Mouse (Mus musculus): Measurements from ENCODE around the gene Zfp709. TPM values are rescaled to one million over a fixed set of nuclear protein-coding genes. Genes with fewer than 3 reads are reported as not detected.

Gene Zfp709
- total and polyA plus RNA-seq, 3 experiments: 1.4 to 3.6 (median 2.8) TPM

DNA sequence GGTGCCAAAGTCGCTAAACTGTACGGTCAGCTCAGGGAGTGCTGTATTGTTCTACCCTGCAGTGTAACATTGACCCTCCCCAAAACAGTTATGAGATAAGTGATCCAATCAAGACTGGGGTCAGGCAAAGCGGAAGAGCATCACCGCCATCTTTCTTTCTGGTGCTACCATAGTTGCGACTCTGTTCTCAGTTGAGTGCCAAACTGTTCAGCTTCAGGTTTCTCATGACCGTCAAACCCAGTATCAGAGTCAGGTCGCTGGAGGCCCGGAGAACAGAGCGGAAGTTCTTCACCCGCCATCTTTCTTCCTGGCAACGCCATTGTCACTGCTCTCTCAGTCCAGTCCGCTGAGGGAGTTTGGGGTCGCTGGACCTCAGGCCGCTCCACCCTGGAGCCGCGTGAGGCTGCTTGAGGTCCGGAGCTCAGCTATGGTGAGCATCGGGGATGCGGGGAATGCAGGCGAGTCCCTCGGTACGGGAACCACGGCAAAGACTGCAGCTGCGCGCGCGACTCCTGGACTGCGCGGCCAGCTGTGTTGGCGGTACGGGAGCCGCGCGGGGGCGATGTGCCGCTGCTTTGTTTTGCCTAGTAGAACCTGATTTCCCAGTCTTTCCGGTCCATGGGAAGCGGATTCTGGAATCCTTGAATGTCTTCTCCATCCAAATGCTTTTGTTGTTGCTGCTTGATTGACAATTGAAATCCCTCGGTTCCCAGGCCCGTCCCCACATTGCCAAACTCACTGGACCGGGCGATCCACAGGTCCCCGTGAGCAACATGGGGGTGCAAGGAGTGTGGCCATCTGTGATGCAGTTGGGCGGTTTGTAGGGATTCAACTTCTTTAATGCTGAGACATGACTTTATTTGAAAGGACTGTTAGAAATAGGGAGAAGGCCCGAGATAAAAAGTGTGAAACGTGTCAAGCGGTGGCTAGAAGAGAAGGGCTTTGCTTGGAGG lies 26.8 kb downstream of the Zfp709 start, which contains the start of the genes Zfp882 and Zfp617 (continued):
- TF ChIP-seq MAFK (IDR thresholded peaks at IDR 0.05; ENCODE audit: insufficient replicate concordance, low read length): no peak
- peak; percentile 64; the same call in 1 of the 2 replicates for TF ChIP-seq MAX (IDR thresholded peaks at IDR 0.05; ENCODE audit: low read length)
- peak in 1 of 2 experiments; percentile 74; a peak in 2 of 4 replicates for TF ChIP-seq CTCF (conservative IDR thresholded peaks at IDR 0.05 in 1 of 2, IDR thresholded peaks at IDR 0.05 in 1 of 2; ENCODE audit: low read depth in 2 of 2, low read length in 2 of 2)

DNA sequence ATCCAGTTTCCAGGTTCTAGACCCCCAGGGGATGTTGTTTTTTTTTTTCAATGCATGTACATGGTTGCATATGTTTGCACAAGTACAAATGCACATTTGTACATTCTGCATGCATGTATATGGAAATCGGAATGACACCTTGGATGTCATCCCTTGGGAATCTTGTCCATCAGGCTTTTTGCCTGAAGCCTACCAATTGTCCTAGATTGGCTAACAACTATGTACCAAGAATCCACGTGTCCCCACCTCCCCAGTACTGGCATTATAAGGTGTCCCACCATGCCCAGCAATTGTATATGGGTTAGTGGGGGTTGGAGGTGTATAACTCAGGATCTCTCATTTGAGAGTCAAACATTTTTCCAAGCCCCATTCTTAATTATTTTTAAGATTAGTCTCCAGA lies 30.5 kb downstream of the Zfp709 start:
- Histone ChIP-seq H3K4me3 (replicated peaks in 1 of 3; ENCODE audit: low read depth in 2 of 3, low read length in 2 of 3, poor library complexity in 1 of 3) (no peak overlapping the region), H3K27me3 (replicated peaks) (no peaks in the 10 kb centered on the region), H3K36me3 (replicated peaks in 1 of 2; ENCODE audit: control insufficient read depth in 1 of 2, insufficient read depth in 1 of 2, low read length in 1 of 2) (peaks cover 9 to 39% of the 10 kb centered on the region in 2 experiments), H3K9me3 (replicated peaks; ENCODE audit: low read length) (no peaks in the 10 kb centered on the region), H3K9ac (ENCODE audit: insufficient read depth, low read depth) (no peak overlapping the region), H3K4me2 (ENCODE audit: insufficient read depth, low read depth, poor library complexity, severe bottlenecking) (no peak overlapping the region), H3K79me2 (replicated peaks; ENCODE audit: control insufficient read depth, extremely low read depth, insufficient read depth, poor library complexity, severe bottlenecking) (peaks cover 3% of the 10 kb centered on the region; the same call in 1 of the 2 replicates), H3K4me1 (ENCODE audit: control insufficient read depth in 1 of 2, insufficient read depth in 2 of 2) (peaks cover 0 to 9% of the 10 kb centered on the region in 2 experiments; a peak in 1 of 4 replicates), H3K27ac (ENCODE audit: insufficient read depth, low read depth) (no peak overlapping the region)
- in situ Hi-C loops (cut with MboI; ENCODE audit: low pct_ligation_motif_present, low pct_unique_long_range_greater_than_20kb, low sequenced_read_pairs): no loop called here
- TF ChIP-seq MAFK (IDR thresholded peaks at IDR 0.05; ENCODE audit: insufficient replicate concordance, low read length) (no peak), IRF4 (IDR thresholded peaks at IDR 0.05; ENCODE audit: low read depth, low read length) (no peak), USF2 (conservative IDR thresholded peaks at IDR 0.05; ENCODE audit: low read depth, low read length) (no peak), ELF1 (IDR thresholded peaks at IDR 0.05; ENCODE audit: low read depth, low read length) (no peak), RAD21 (IDR thresholded peaks at IDR 0.05; ENCODE audit: low read depth, low read length) (no peak), E2F4 (IDR thresholded peaks at IDR 0.05; ENCODE audit: insufficient replicate concordance, low read depth, low read length) (no peak), TCF12 (IDR thresholded peaks at IDR 0.05; ENCODE audit: low read depth, low read length) (no peak), PAX5 (IDR thresholded peaks at IDR 0.05; ENCODE audit: low read length) (no peak), ETS1 (conservative IDR thresholded peaks at IDR 0.05; ENCODE audit: low read depth, low read length) (no peak), JUND (conservative IDR thresholded peaks at IDR 0.05; ENCODE audit: low read depth, low read length) (no peak), HCFC1 (IDR thresholded peaks at IDR 0.05; ENCODE audit: low read depth, low read length) (no peak), USF1 (IDR thresholded peaks at IDR 0.05; ENCODE audit: low read depth, low read length) (no peak), ZMIZ1 (IDR thresholded peaks at IDR 0.05; ENCODE audit: low read depth, low read length) (no peak)
- DNase-seq (ENCODE audit: extremely low read depth): no peak
- dilution Hi-C loops (cut with MboI; ENCODE audit: extremely low pct_ligation_motif_present, extremely low pct_unique_long_range_greater_than_20kb, low sequenced_read_pairs): no loop called here
